Mouse (Mus musculus): Measurements from ENCODE around the gene Chrna5. TPM values are rescaled to one million over a fixed set of nuclear protein-coding genes. Genes with fewer than 3 reads are reported as not detected.

Chrna5 gene
- polyA plus RNA-seq, 1 experiment from 2014 or later, result 2.9 TPM

DNA sequence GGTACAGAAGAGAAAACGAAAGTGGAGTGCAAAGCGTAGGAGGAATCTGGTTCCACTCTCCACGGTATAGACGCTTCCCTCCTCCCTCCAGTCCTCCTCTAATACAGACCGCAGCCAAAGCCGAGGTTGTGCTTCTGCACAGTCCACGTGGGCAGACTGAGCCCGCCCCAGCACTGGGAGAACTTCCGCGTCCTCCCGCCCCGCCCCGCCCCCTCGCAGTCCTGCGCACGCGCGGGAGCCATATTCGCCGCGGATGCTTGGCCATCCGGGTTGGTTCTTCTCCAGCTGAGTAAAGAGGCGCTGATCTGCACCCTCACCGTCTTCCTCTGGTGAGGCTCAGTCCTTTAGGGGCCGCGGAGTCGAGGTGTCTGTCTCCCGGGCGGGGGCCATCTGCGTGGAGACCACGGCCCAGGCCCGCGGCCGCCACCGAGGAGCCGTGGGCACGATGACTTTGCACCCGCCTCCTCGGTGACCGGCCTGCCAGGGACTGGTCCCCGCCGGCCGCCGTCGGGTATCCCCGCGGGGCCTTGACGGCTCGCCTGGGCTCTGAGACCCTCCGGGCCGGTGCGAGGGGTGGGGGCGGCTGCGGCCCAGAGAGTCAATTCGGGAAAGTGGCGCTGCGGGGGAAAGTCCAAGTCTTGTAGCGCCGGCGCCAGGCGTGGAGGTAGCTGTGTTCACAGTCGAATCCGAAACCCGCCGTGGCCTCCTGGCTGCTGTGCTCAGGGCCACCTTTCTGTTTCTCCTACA, 29.9 kb upstream of the Chrna5 start, which contains the start of the genes Psma4 and AY074887:
Gene Psma4, plus strand, starts transcription at position 216 of the 747 bp plus-strand sequence.
Gene AY074887, minus strand, starts transcription at position 424 of the 747 bp plus-strand sequence.
- Histone ChIP-seq H3K36me3 (ENCODE audit: control insufficient read depth, insufficient read depth, low read length) (peaks cover 23% of the 10 kb centered on the region), H3K4me1 (ENCODE audit: control insufficient read depth, insufficient read depth, low read length) (peaks cover 12% of the 10 kb centered on the region; the same call in 1 of the 2 replicates), H3K27me3 (ENCODE audit: control insufficient read depth, insufficient read depth, low read length) (no peaks in the 10 kb centered on the region), H3K4me3 (ENCODE audit: low read depth, low read length) (peak within 1 kb of the TSS; percentile 81), H3K4me2 (replicated peaks; ENCODE audit: low read depth, low read length) (peak within 1 kb of the TSS; percentile 78), H3K9ac (replicated peaks; ENCODE audit: low read depth, low read length) (peak within 1 kb of the TSS; percentile 78), H3K27ac (ENCODE audit: low read length) (peak within 1 kb of the TSS; percentile 91), H3K9me3 (ENCODE audit: control insufficient read depth, low read depth, low read length) (no peaks in the 10 kb centered on the region)
- peak; percentile 100 for ATAC-seq (ENCODE audit: insufficient number of reproducible peaks, insufficient read depth, low FRiP score, low read depth)
- under 1% methylated on average over 65 of the region's 65 CpGs for whole genome bisulfite sequencing

DNA sequence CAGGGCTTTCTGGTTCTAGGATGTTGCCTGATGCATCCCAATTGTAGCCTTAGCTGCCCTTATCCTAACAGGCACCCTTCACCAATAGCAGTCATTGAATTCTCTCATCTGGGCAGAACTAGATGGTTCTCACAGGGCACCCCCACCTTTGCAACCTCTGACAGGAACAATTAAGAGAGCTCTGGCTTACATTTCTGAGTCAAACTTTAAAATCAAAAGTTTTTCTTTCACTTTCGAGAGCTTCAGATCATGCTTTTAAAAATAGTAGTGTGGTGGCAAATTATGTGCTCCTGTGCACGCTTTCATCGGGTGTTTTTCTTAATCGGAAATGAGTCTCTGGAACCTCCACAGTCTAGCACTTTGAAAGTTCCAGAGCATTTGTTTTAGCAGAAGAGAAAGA, 19.6 kb upstream of the Chrna5 start:
- Histone ChIP-seq H3K27me3 (ENCODE audit: control insufficient read depth, insufficient read depth, low read length) (no peaks in the 10 kb centered on the region), H3K36me3 (ENCODE audit: control insufficient read depth, insufficient read depth, low read length) (peaks cover 27% of the 10 kb centered on the region), H3K9ac (replicated peaks; ENCODE audit: low read depth, low read length) (no peak overlapping the region), H3K9me3 (ENCODE audit: control insufficient read depth, low read depth, low read length) (no peaks in the 10 kb centered on the region), H3K4me3 (ENCODE audit: low read depth, low read length) (no peak overlapping the region), H3K4me2 (replicated peaks; ENCODE audit: low read depth, low read length) (no peak overlapping the region), H3K4me1 (ENCODE audit: control insufficient read depth, insufficient read depth, low read length) (no peaks in the 10 kb centered on the region), H3K27ac (ENCODE audit: low read length) (no peak overlapping the region)
- WGBS, result 92% methylated on average over 4 of the region's 4 CpGs
- ATAC-seq (ENCODE audit: insufficient number of reproducible peaks, insufficient read depth, low FRiP score, low read depth), result no peak

GRCm38 (mm10) chr9:54963669-54964068, 17.0 kb upstream of the Chrna5 start:
- peaks cover 8% of the 10 kb centered on the region for H3K36me3 ChIP-seq (ENCODE audit: control insufficient read depth, insufficient read depth, low read length)
- no peak overlapping the region for H3K4me3 ChIP-seq (ENCODE audit: low read depth, low read length)
- no peak overlapping the region for H3K4me2 ChIP-seq (replicated peaks; ENCODE audit: low read depth, low read length)
- ATAC-seq (ENCODE audit: insufficient number of reproducible peaks, insufficient read depth, low FRiP score, low read depth), result no peak
- H3K27me3 ChIP-seq (ENCODE audit: control insufficient read depth, insufficient read depth, low read length), result no peaks in the 10 kb centered on the region
- H3K9me3 ChIP-seq (ENCODE audit: control insufficient read depth, low read depth, low read length), result no peaks in the 10 kb centered on the region
- no peak overlapping the region for H3K9ac ChIP-seq (replicated peaks; ENCODE audit: low read depth, low read length)
- no peaks in the 10 kb centered on the region for H3K4me1 ChIP-seq (ENCODE audit: control insufficient read depth, insufficient read depth, low read length)
- no peak overlapping the region for H3K27ac ChIP-seq (ENCODE audit: low read length)

- no peaks in the 10 kb centered on the region for H3K36me3 ChIP-seq (ENCODE audit: control insufficient read depth, insufficient read depth, low read length)
- H3K9ac ChIP-seq (replicated peaks; ENCODE audit: low read depth, low read length), result no peak overlapping the region
- no peak overlapping the region for H3K4me3 ChIP-seq (ENCODE audit: low read depth, low read length)
- no peak for ATAC-seq (ENCODE audit: insufficient number of reproducible peaks, insufficient read depth, low FRiP score, low read depth)
- H3K27me3 ChIP-seq (ENCODE audit: control insufficient read depth, insufficient read depth, low read length), result no peaks in the 10 kb centered on the region
- H3K27ac ChIP-seq (ENCODE audit: low read length), result no peak overlapping the region
- H3K4me2 ChIP-seq (replicated peaks; ENCODE audit: low read depth, low read length), result no peak overlapping the region
- H3K4me1 ChIP-seq (ENCODE audit: control insufficient read depth, insufficient read depth, low read length), result no peaks in the 10 kb centered on the region
- WGBS, result 54% methylated on average over 8 of the region's 8 CpGs
- no peaks in the 10 kb centered on the region for H3K9me3 ChIP-seq (ENCODE audit: control insufficient read depth, low read depth, low read length)
Measured at GRCm38 (mm10) chr9:54969972-54970637, 10.6 kb upstream of the Chrna5 start.

DNA sequence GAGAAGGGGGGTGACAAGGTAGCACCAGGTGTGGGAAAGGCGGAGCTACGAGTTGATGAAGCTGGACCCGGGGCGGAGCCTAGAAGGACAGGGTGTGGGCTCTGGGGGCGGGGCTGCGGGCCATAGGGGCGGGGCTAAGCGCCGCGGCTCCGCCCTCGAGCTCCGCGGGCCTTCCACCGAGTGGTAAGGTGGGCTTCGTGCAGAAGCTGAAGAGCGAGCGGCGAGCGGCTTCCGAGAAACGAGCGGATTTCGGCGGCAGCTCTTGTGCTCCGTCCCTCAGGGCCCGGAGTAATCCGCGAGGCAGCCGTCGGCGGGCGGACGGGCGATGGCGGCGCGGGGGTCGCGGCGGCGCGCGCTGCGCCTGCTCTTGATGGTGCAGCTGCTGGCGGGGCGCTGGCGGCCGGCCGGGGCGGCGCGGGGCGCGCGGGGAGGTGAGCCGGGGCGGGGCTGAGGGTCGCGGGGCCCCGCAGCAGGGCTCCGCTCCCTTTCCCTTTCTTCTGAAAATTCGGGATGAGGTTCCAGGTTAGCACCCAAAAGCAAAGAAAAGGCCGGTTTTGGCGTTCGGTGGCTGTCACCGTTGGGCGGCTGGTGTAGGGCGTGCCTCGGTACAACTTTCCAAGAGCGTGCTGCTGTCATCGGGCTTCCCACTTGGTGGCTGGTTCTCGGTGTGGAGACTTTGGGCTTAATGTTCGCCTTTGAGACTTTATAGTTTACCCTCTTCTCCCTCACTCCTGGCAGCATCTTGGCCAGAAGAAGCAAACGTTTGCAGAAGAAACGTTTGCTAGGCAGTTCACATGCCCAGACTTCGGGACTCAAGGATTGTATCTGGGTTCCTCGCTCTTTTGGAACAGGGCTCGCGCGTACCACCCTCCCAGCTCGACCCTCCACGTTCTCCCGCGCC, 861 bp downstream of the Chrna5 start:
- peaks cover 13% of the 10 kb centered on the region; the same call in 1 of the 2 replicates for H3K27me3 ChIP-seq (ENCODE audit: control insufficient read depth, insufficient read depth, low read length)
- peak; percentile 76; the same call in 1 of the 2 replicates for ATAC-seq (ENCODE audit: insufficient number of reproducible peaks, insufficient read depth, low FRiP score, low read depth)
- under 1% methylated on average over 76 of the region's 85 CpGs for WGBS

DNA sequence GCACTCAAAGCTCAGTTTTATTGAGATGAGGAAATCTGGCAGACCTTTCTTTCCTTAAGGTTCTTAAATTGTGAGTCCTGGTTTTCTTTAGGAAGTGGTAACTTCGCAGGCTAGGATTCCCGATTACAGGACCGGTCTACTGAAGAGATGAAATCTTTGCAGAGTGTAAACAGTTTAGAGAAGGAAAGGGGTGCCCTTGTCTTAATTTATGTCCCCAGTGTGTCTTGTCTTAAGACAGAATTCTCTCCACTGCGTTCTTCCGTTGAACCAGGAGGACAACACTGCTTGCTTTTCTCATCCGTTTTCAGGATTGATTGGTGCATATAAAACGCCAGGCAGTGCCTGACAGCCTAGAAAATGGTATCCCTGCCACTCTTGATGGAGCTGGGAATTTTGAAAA, 1.7 kb downstream of the Chrna5 start:
- no peak for ATAC-seq (ENCODE audit: insufficient number of reproducible peaks, insufficient read depth, low FRiP score, low read depth)
- Histone ChIP-seq H3K36me3 (ENCODE audit: control insufficient read depth, insufficient read depth, low read length) (no peaks in the 10 kb centered on the region), H3K9me3 (ENCODE audit: control insufficient read depth, low read depth, low read length) (no peaks in the 10 kb centered on the region), H3K27ac (ENCODE audit: low read length) (no peak overlapping the region), H3K9ac (replicated peaks; ENCODE audit: low read depth, low read length) (no peak overlapping the region), H3K27me3 (ENCODE audit: control insufficient read depth, insufficient read depth, low read length) (peaks cover 13% of the 10 kb centered on the region; the same call in 1 of the 2 replicates), H3K4me2 (replicated peaks; ENCODE audit: low read depth, low read length) (peak overlapping the region; percentile 94), H3K4me3 (ENCODE audit: low read depth, low read length) (peak overlapping the region; percentile 55), H3K4me1 (ENCODE audit: control insufficient read depth, insufficient read depth, low read length) (no peaks in the 10 kb centered on the region)
- 5% methylated on average over 7 of the region's 7 CpGs for WGBS

More for the DNA sequence above, 861 bp downstream of the Chrna5 start:
- Histone ChIP-seq H3K9me3 (ENCODE audit: control insufficient read depth, low read depth, low read length) (no peaks in the 10 kb centered on the region), H3K36me3 (ENCODE audit: control insufficient read depth, insufficient read depth, low read length) (no peaks in the 10 kb centered on the region), H3K9ac (replicated peaks; ENCODE audit: low read depth, low read length) (peak overlapping the region; percentile 21; the same call in 1 of the 2 replicates), H3K4me2 (replicated peaks; ENCODE audit: low read depth, low read length) (peak overlapping the region; percentile 94), H3K4me3 (ENCODE audit: low read depth, low read length) (peak overlapping the region; percentile 55), H3K27ac (ENCODE audit: low read length) (no peak overlapping the region), H3K4me1 (ENCODE audit: control insufficient read depth, insufficient read depth, low read length) (no peaks in the 10 kb centered on the region)

DNA sequence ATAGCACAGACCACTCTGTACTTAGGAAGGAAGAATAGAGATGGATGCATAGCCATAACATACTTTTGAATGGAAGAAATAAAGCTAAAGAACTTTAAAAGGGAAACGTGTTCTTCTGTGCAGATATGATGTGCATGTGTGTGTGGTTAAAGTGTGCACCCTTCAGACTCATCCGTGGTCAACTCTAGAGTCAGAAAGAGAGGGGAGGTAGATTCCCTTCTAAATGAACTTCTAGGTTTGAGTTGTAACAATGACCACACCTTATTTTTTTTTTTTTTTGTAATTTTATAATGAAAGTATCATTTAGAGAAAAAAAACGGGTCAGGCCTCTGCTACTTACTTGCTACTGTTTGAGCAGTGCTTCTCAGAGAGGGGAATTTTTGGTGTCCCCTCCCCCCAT, 9.7 kb downstream of the Chrna5 start:
- no peaks in the 10 kb centered on the region for H3K27me3 ChIP-seq (ENCODE audit: control insufficient read depth, insufficient read depth, low read length)
- no peak overlapping the region for H3K9ac ChIP-seq (replicated peaks; ENCODE audit: low read depth, low read length)
- no peaks in the 10 kb centered on the region for H3K9me3 ChIP-seq (ENCODE audit: control insufficient read depth, low read depth, low read length)
- WGBS, result 77% methylated on average over 3 of the region's 3 CpGs
- no peaks in the 10 kb centered on the region for H3K36me3 ChIP-seq (ENCODE audit: control insufficient read depth, insufficient read depth, low read length)
- H3K4me1 ChIP-seq (ENCODE audit: control insufficient read depth, insufficient read depth, low read length), result no peaks in the 10 kb centered on the region
- no peak for ATAC-seq (ENCODE audit: insufficient number of reproducible peaks, insufficient read depth, low FRiP score, low read depth)
- H3K4me3 ChIP-seq (ENCODE audit: low read depth, low read length), result no peak overlapping the region
- H3K27ac ChIP-seq (ENCODE audit: low read length), result no peak overlapping the region
- H3K4me2 ChIP-seq (replicated peaks; ENCODE audit: low read depth, low read length), result no peak overlapping the region

- no peaks in the 10 kb centered on the region for H3K9me3 ChIP-seq (ENCODE audit: control insufficient read depth, low read depth, low read length)
- 52% methylated on average over 3 of the region's 3 CpGs for WGBS
- ATAC-seq (ENCODE audit: insufficient number of reproducible peaks, insufficient read depth, low FRiP score, low read depth), result no peak
- H3K27me3 ChIP-seq (ENCODE audit: control insufficient read depth, insufficient read depth, low read length), result no peaks in the 10 kb centered on the region
- H3K4me3 ChIP-seq (ENCODE audit: low read depth, low read length), result no peak overlapping the region
- no peak overlapping the region for H3K9ac ChIP-seq (replicated peaks; ENCODE audit: low read depth, low read length)
- no peaks in the 10 kb centered on the region for H3K4me1 ChIP-seq (ENCODE audit: control insufficient read depth, insufficient read depth, low read length)
- no peak overlapping the region for H3K4me2 ChIP-seq (replicated peaks; ENCODE audit: low read depth, low read length)
- no peaks in the 10 kb centered on the region for H3K36me3 ChIP-seq (ENCODE audit: control insufficient read depth, insufficient read depth, low read length)
- no peak overlapping the region for H3K27ac ChIP-seq (ENCODE audit: low read length)
Measured at GRCm38 (mm10) chr9:54994381-54994780, 13.7 kb downstream of the Chrna5 start.

All from stomach, embryonic 14.5 days (tissue).